Mouse (Mus musculus): ENCODE data around the gene Cnpy3. TPM values are rescaled to one million over a fixed set of nuclear protein-coding genes. Genes with fewer than 3 reads are reported as not detected.

Gene Cnpy3
- polyA plus RNA-seq, 1 experiment from 2014 or later: 25.9 TPM

- 64% methylated on average over 7 of the region's 7 CpGs for WGBS (ENCODE audit: insufficient replicate concordance)
- Histone ChIP-seq H3K4me1 (replicated peaks) (peaks cover 22% of the 10 kb centered on the region; the same call in 1 of the 2 replicates), H3K36me3 (replicated peaks) (peaks cover 15% of the 10 kb centered on the region; the same call in 1 of the 2 replicates), H3K9ac (no peak overlapping the region), H3K4me2 (peak overlapping the region; percentile 2; the same call in 1 of the 2 replicates), H3K4me3 (replicated peaks) (no peak overlapping the region), H3K27me3 (no peaks in the 10 kb centered on the region), H3K27ac (replicated peaks) (peak overlapping the region; percentile 71), H3K9me3 (replicated peaks) (no peaks in the 10 kb centered on the region)
- peak; percentile 78 for ATAC-seq (ENCODE audit: insufficient read depth)
These were observed 16.7 kb downstream of the Cnpy3 start for GRCm38 (mm10) chr17:46735287-46735686.

GRCm38 (mm10) chr17:46734055-46734454 is 18.0 kb downstream of the Cnpy3 start:
- Histone ChIP-seq H3K36me3 (replicated peaks) (peaks cover 15% of the 10 kb centered on the region; the same call in 1 of the 2 replicates), H3K4me1 (replicated peaks) (peaks cover 24% of the 10 kb centered on the region; the same call in 1 of the 2 replicates), H3K4me3 (replicated peaks) (no peak overlapping the region), H3K27me3 (peaks cover under 1% of the 10 kb centered on the region), H3K9ac (no peak overlapping the region), H3K27ac (replicated peaks) (peak overlapping the region; percentile 71; the same call in 1 of the 2 replicates), H3K9me3 (replicated peaks) (no peaks in the 10 kb centered on the region), H3K4me2 (no peak overlapping the region)
- WGBS (ENCODE audit: insufficient replicate concordance): 70% methylated on average over 3 of the region's 3 CpGs
- ATAC-seq (ENCODE audit: insufficient read depth): no peak

- Histone ChIP-seq H3K27me3 (peaks cover 11% of the 10 kb centered on the region), H3K9ac (peak within 1 kb of the TSS; percentile 30; the same call in 1 of the 2 replicates), H3K9me3 (replicated peaks) (no peaks in the 10 kb centered on the region), H3K4me3 (replicated peaks) (peak within 1 kb of the TSS; percentile 49), H3K36me3 (replicated peaks) (peaks cover 20% of the 10 kb centered on the region), H3K4me2 (peak within 1 kb of the TSS; percentile 44), H3K27ac (replicated peaks) (peak within 1 kb of the TSS; percentile 41; the same call in 1 of the 2 replicates), H3K4me1 (replicated peaks) (peaks cover 18% of the 10 kb centered on the region; the same call in 1 of the 2 replicates)
- peak; percentile 71 for ATAC-seq (ENCODE audit: insufficient read depth)
- 30% methylated on average over 24 of the region's 24 CpGs for WGBS (ENCODE audit: insufficient replicate concordance)
These were observed 23.1 kb downstream of the Cnpy3 start, which contains the start of gene Gnmt for GRCm38 (mm10) chr17:46728904-46729318. TSS of gene Gnmt (minus strand) at chr17:46729168.

GRCm38 (mm10) chr17:46728496-46728895 is 23.5 kb downstream of the Cnpy3 start:
- Histone ChIP-seq H3K36me3 (replicated peaks) (peaks cover 20% of the 10 kb centered on the region), H3K4me3 (replicated peaks) (peak overlapping the region; percentile 49), H3K9ac (peak overlapping the region; percentile 30; the same call in 1 of the 2 replicates), H3K4me1 (replicated peaks) (peaks cover 16% of the 10 kb centered on the region; the same call in 1 of the 2 replicates), H3K9me3 (replicated peaks) (no peaks in the 10 kb centered on the region), H3K4me2 (peak overlapping the region; percentile 44), H3K27me3 (peaks cover 11% of the 10 kb centered on the region), H3K27ac (replicated peaks) (peak overlapping the region; percentile 41; the same call in 1 of the 2 replicates)
- peak; percentile 26 for ATAC-seq (ENCODE audit: insufficient read depth)
- WGBS (ENCODE audit: insufficient replicate concordance): 52% methylated on average over 11 of the region's 11 CpGs

GRCm38 (mm10) chr17:46728021-46728420 is 24.0 kb downstream of the Cnpy3 start:
- Histone ChIP-seq H3K4me2 (peak overlapping the region; percentile 44), H3K4me3 (replicated peaks) (peak overlapping the region; percentile 49), H3K27me3 (peaks cover 11% of the 10 kb centered on the region), H3K9ac (no peak overlapping the region), H3K36me3 (replicated peaks) (peaks cover 20% of the 10 kb centered on the region), H3K27ac (replicated peaks) (peak overlapping the region; percentile 41; the same call in 1 of the 2 replicates), H3K9me3 (replicated peaks) (no peaks in the 10 kb centered on the region), H3K4me1 (replicated peaks) (peaks cover 14% of the 10 kb centered on the region; the same call in 1 of the 2 replicates)
- ATAC-seq (ENCODE audit: insufficient read depth): no peak
- 34% methylated on average over 6 of the region's 6 CpGs for WGBS (ENCODE audit: insufficient replicate concordance)

- H3K9ac ChIP-seq: no peak overlapping the region
- H3K36me3 ChIP-seq (replicated peaks): peaks cover 22% of the 10 kb centered on the region
- H3K27ac ChIP-seq (replicated peaks): no peak overlapping the region
- no peak for ATAC-seq (ENCODE audit: insufficient read depth)
- peaks cover 14% of the 10 kb centered on the region; the same call in 1 of the 2 replicates for H3K4me1 ChIP-seq (replicated peaks)
- H3K9me3 ChIP-seq (replicated peaks): no peaks in the 10 kb centered on the region
- peaks cover 11% of the 10 kb centered on the region for H3K27me3 ChIP-seq
- H3K4me2 ChIP-seq: no peak overlapping the region
- no peak overlapping the region for H3K4me3 ChIP-seq (replicated peaks)
- 79% methylated on average over 11 of the region's 11 CpGs for WGBS (ENCODE audit: insufficient replicate concordance)
These were observed 24.7 kb downstream of the Cnpy3 start for GRCm38 (mm10) chr17:46727271-46727670.

- Histone ChIP-seq H3K4me3 (replicated peaks) (no peak overlapping the region), H3K9ac (no peak overlapping the region), H3K27me3 (peaks cover 11% of the 10 kb centered on the region), H3K36me3 (replicated peaks) (peaks cover 29% of the 10 kb centered on the region), H3K4me1 (replicated peaks) (peaks cover 14% of the 10 kb centered on the region; the same call in 1 of the 2 replicates), H3K9me3 (replicated peaks) (no peaks in the 10 kb centered on the region), H3K4me2 (no peak overlapping the region), H3K27ac (replicated peaks) (no peak overlapping the region)
- 77% methylated on average over 26 of the region's 26 CpGs for WGBS (ENCODE audit: insufficient replicate concordance)
- ATAC-seq (ENCODE audit: insufficient read depth): no peak
These were observed 26.0 kb downstream of the Cnpy3 start for GRCm38 (mm10) chr17:46725731-46726645.

GRCm38 (mm10) chr17:46725273-46725672 is 26.7 kb downstream of the Cnpy3 start:
- H3K4me2 ChIP-seq: no peak overlapping the region
- no peaks in the 10 kb centered on the region for H3K9me3 ChIP-seq (replicated peaks)
- no peak overlapping the region for H3K4me3 ChIP-seq (replicated peaks)
- WGBS (ENCODE audit: insufficient replicate concordance): 61% methylated on average over 9 of the region's 9 CpGs
- no peak overlapping the region for H3K9ac ChIP-seq
- peaks cover 11% of the 10 kb centered on the region for H3K27me3 ChIP-seq
- no peak overlapping the region for H3K27ac ChIP-seq (replicated peaks)
- H3K4me1 ChIP-seq (replicated peaks): peaks cover 14% of the 10 kb centered on the region; the same call in 1 of the 2 replicates
- peaks cover 32% of the 10 kb centered on the region for H3K36me3 ChIP-seq (replicated peaks)
- no peak for ATAC-seq (ENCODE audit: insufficient read depth)

- no peak for ATAC-seq (ENCODE audit: insufficient read depth)
- 78% methylated on average over 20 of the region's 20 CpGs for WGBS (ENCODE audit: insufficient replicate concordance)
- H3K4me2 ChIP-seq: no peak overlapping the region
- no peak overlapping the region for H3K27ac ChIP-seq (replicated peaks)
- H3K27me3 ChIP-seq: peaks cover 11% of the 10 kb centered on the region
- H3K4me3 ChIP-seq (replicated peaks): no peak overlapping the region
- H3K9me3 ChIP-seq (replicated peaks): no peaks in the 10 kb centered on the region
- peaks cover 32% of the 10 kb centered on the region for H3K36me3 ChIP-seq (replicated peaks)
- H3K4me1 ChIP-seq (replicated peaks): peaks cover 14% of the 10 kb centered on the region; the same call in 1 of the 2 replicates
- no peak overlapping the region for H3K9ac ChIP-seq
These were observed 27.4 kb downstream of the Cnpy3 start for GRCm38 (mm10) chr17:46724477-46725084.

GRCm38 (mm10) chr17:46721077-46721476 is 30.9 kb downstream of the Cnpy3 start:
- H3K9me3 ChIP-seq (replicated peaks): no peaks in the 10 kb centered on the region
- WGBS (ENCODE audit: insufficient replicate concordance): 80% methylated on average over 7 of the region's 7 CpGs
- H3K9ac ChIP-seq: no peak overlapping the region
- H3K4me1 ChIP-seq (replicated peaks): peaks cover under 1% of the 10 kb centered on the region; the same call in 1 of the 2 replicates
- no peak overlapping the region for H3K27ac ChIP-seq (replicated peaks)
- no peak overlapping the region for H3K4me3 ChIP-seq (replicated peaks)
- no peaks in the 10 kb centered on the region for H3K27me3 ChIP-seq
- no peak overlapping the region for H3K4me2 ChIP-seq
- no peak for ATAC-seq (ENCODE audit: insufficient read depth)
- H3K36me3 ChIP-seq (replicated peaks): peaks cover 42% of the 10 kb centered on the region
